Mouse (Mus musculus): ENCODE results near the gene 4932438A13Rik.

DNA sequence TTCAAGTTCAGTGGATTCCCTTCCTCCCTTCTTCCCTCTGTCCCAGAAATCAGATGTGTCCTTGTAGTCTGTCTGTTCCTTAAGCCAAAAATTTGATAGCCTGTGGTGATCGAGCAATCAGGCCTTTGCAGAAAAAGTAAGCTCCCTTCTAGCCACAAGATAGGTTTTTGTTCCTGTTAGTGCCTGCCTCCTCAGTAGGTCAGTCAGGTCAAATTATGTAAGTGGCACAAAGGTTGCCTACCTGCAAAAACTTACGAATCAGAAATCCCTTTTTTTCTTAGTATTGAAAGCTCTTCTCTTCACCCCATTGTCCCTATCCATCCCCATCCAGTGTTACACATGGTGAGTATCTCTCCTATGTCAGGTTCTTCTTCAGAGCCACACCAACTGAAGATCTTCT, 54.9 kb downstream of the 4932438A13Rik start:
- no peak for TF ChIP-seq CTCF (IDR thresholded peaks at IDR 0.05; ENCODE audit: low read depth, low read length)
- no peak for TF ChIP-seq POLR2A (IDR thresholded peaks at IDR 0.05; ENCODE audit: extremely low read depth, insufficient read depth, low read length)

All from liver, adult 2 months (tissue).